Mouse (Mus musculus) spleen, adult 2 months (tissue): ENCODE measurements around the gene Ugt1a1. TPM values are rescaled to one million over a fixed set of nuclear protein-coding genes. Genes with fewer than 3 reads are reported as not detected.

Source experiments
- DNase-seq, 2 experiments: peaks; one replicate each; pipeline versions ENCODE4 v3.0.0 to v3.0.0-alpha.2; 2012 to 2021; ENCODE audit warnings: low spot score in 2 of 2, low read depth in 1 of 2
- H3K27ac ChIP-seq: fragments of 200-500 bp; 2 replicates; pipeline ENCODE4 v1.5.1; 2012; ENCODE audit warnings: low read length, inconsistent platforms; ENCODE audit not compliant: insufficient read depth
- H3K27me3 ChIP-seq: fragments of 200-500 bp; 2 replicates; pipeline ENCODE4 v1.6.1; 2012; ENCODE audit warnings: mild to moderate bottlenecking, moderate library complexity, low read length, inconsistent platforms; ENCODE audit not compliant: control insufficient read depth, insufficient read depth
- H3K36me3 ChIP-seq: fragments of 200-500 bp; 2 replicates; pipeline ENCODE4 v1.6.1; 2012; ENCODE audit warnings: mild to moderate bottlenecking, low read length, inconsistent platforms; ENCODE audit not compliant: control insufficient read depth, insufficient read depth
- H3K4me1 ChIP-seq: fragments of 200-500 bp; 2 replicates; pipeline ENCODE4 v1.6.1; 2011; ENCODE audit warnings: inconsistent platforms; ENCODE audit not compliant: control insufficient read depth, insufficient read depth, insufficient read length
- H3K4me3 ChIP-seq: fragments of 200-500 bp; 2 replicates; pipeline ENCODE4 v1.5.1; 2011; ENCODE audit warnings: mild to moderate bottlenecking, inconsistent platforms; ENCODE audit not compliant: insufficient read depth, insufficient read length; ENCODE audit errors: extremely low read depth
- CTCF ChIP-seq: fragments of 200-500 bp; IDR thresholded peaks from 2 replicates; pipeline ENCODE4 v1.5.1; 2011; ENCODE audit warnings: mild to moderate bottlenecking, inconsistent platforms; ENCODE audit not compliant: insufficient read depth, insufficient read length, insufficient replicate concordance; ENCODE audit errors: extremely low read depth
- POLR2A ChIP-seq: fragments of 200-500 bp; IDR thresholded peaks from 2 replicates; pipeline ENCODE4 v1.6.1; 2011; ENCODE audit warnings: low read depth, low read length, inconsistent platforms
- WGBS: fragments of 180-500 bp; shearing (Covaris S2); methylation state at CpG from one replicate; pipeline ENCODE4 v1.1.7; 2018; 5-methylcytosine and 5-hydroxymethylcytosine counted together
- polyA plus RNA-seq: library from polyadenylated mRNA; depleted of rRNA; stranded (reverse); fragments of >200 nt; gene quantifications from 2 replicates; pipeline ENCODE4 v1.2.3, GENCODE M21; 2012

Gene Ugt1a1
- polyA plus RNA-seq, 1 experiment, result 0.22 TPM

DNA sequence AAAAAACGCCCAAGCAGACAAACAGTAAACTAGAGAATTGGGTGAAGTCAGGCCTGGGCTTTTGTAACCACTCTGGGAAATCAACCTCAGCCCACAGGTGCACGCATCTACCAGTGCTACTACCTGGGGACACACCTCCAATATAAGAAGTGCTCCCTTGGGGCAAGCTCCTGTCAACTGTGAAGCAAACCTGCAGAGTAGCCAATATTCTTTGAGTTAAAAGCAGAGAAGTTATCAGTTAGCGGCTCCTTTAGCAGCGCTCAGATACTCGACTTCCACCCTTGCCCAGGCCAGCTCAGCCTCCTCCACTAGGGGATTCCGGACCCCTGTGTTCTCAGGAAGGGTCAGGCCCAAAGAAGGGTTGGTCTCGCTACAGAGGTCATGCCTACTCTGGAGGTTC lies 49.9 kb downstream of the Ugt1a1 start:
- H3K36me3 ChIP-seq, result peaks cover 37% of the 10 kb centered on the region
- H3K27me3 ChIP-seq, result no peaks in the 10 kb centered on the region
- DNase-seq, result no peak
- no peak for TF ChIP-seq POLR2A
- no peak for TF ChIP-seq CTCF
- H3K4me3 ChIP-seq, result no peak overlapping the region
- no peak overlapping the region for H3K27ac ChIP-seq
- WGBS, result 84% methylated on average over 7 of the region's 7 CpGs
- peaks cover 12% of the 10 kb centered on the region; the same call in 1 of the 2 replicates for H3K4me1 ChIP-seq

DNA sequence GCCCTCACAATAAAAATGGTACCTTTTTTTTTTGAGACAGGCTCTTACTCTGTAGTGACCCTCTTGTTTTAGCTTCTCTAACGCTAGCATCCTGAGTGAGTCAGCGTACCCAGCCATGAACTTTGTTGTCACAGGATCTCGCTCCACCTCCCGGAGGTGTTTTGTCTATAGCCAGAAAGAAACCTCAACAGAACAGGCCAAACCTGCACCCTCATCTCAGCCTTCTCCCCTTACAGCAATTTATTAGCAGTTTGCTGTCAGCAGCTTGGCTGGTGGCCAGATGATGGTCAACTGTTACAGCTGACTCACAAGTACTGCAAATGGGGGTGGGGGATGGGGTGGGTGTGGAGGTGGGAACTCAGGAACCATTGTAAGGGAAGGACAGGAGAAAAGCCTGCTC lies 50.5 kb downstream of the Ugt1a1 start:
- Histone ChIP-seq H3K4me3 (no peak overlapping the region), H3K4me1 (peaks cover 12% of the 10 kb centered on the region; the same call in 1 of the 2 replicates), H3K36me3 (peaks cover 42% of the 10 kb centered on the region), H3K27me3 (no peaks in the 10 kb centered on the region), H3K27ac (no peak overlapping the region)
- DNase-seq, result no peak
- TF ChIP-seq CTCF, result no peak
- no peak for TF ChIP-seq POLR2A
- WGBS, result 66% methylated on average over 4 of the region's 4 CpGs

DNA sequence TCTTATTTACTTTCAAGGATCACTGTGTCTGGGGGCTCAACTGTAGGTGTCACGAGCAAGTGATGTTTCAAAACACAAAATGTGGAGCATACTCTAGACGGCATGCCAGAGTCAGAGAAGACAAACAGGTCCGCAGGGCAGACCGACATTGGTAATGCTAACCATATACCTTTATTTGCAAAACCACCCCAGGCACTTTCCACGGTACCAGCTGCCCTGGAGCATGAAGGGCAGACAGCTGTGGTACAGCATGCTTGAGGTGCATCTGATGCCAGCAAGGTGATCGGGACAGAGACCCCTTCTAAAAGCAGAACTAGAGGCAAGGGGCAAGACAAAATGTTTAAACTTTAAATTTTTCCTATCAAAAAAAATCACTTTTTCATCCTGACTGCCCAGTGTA lies 51.2 kb downstream of the Ugt1a1 start:
- no peak for DNase-seq
- H3K36me3 ChIP-seq, result peaks cover 49% of the 10 kb centered on the region
- peaks cover 12% of the 10 kb centered on the region; the same call in 1 of the 2 replicates for H3K4me1 ChIP-seq
- no peaks in the 10 kb centered on the region for H3K27me3 ChIP-seq
- WGBS, result 77% methylated on average over 6 of the region's 6 CpGs
- H3K4me3 ChIP-seq, result no peak overlapping the region
- H3K27ac ChIP-seq, result no peak overlapping the region
- TF ChIP-seq CTCF (no peak), POLR2A (no peak)

DNA sequence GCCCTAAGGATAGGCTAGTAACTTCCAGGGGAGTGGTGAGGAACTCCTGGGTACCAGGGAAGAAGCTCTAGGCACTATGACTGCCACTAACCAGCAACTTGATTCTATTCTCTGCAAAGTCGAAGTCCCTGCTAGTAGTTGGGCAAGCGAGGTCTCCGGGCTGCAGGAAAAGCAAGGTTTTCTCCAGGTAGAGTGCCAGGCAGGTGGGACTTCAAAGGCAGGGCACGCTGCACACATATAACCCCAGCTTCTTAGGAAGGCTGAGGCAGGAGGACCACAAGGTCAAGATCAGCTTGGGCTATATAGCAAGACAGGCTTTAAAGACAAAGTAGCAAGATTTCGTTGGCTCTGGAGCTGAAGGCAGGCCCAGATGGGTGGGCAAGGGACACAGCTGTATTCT lies 52.0 kb downstream of the Ugt1a1 start:
- peaks cover 58% of the 10 kb centered on the region for H3K36me3 ChIP-seq
- H3K27me3 ChIP-seq, result no peaks in the 10 kb centered on the region
- no peak overlapping the region for H3K4me3 ChIP-seq
- H3K27ac ChIP-seq, result no peak overlapping the region
- H3K4me1 ChIP-seq, result peaks cover 12% of the 10 kb centered on the region; the same call in 1 of the 2 replicates
- no peak for TF ChIP-seq CTCF
- no peak for TF ChIP-seq POLR2A
- 91% methylated on average over 5 of the region's 5 CpGs for WGBS
- DNase-seq, result no peak

DNA sequence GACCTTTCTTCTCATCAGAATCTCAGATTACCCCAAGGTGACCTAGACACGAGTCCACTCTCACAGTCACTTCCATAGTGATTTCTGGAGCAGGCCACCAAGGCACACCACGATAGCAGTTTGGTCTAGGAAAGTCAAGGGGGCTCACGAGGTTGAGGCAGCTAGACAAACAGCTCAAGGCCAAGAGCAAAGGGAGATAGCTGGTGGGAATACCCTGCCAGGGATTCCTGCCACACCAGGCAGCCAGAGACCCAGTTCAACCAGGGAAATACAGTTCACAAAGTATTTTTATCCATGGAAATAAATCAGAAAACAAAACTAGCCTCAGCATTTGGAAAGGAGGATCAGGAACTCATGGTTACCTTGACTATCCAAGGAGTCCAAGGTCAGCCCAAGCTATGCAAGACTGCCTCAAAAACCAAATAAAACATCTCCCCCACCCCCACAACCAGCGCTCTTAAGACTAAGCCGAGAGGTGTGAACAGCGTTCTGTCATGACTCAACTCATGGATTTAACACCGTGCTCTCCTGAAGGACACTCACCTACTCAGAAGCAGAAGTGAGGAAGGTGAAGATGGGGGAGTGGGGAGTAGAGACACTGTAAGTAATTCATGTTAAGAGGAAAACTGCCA lies 52.6 kb downstream of the Ugt1a1 start:
- Histone ChIP-seq H3K27me3 (no peaks in the 10 kb centered on the region), H3K36me3 (peaks cover 63% of the 10 kb centered on the region), H3K4me1 (peaks cover 8% of the 10 kb centered on the region; the same call in 1 of the 2 replicates), H3K4me3 (no peak overlapping the region), H3K27ac (no peak overlapping the region)
- no peak for TF ChIP-seq POLR2A
- TF ChIP-seq CTCF, result no peak
- no peak for DNase-seq
- whole genome bisulfite sequencing, result 89% methylated on average over 7 of the region's 7 CpGs

DNA sequence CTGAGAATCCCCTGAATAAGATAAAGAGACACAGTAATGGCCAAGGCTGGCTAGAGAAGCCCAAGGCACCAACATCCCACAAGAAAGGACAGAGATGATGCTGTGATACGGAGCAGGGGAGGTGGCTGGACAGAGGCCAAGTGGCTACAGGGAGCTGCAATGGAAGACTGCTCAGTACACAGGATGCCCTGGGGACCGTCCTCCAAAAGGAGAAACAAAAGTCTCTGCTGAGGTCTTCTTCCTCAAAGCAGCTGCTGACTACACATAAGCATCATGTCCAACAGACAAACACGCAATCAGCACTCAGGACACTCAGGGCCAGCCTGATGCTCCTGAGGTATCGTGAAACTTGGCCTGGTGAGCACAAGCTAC lies 53.1 kb downstream of the Ugt1a1 start:
- H3K27ac ChIP-seq, result no peak overlapping the region
- no peak for DNase-seq
- peaks cover 3% of the 10 kb centered on the region; the same call in 1 of the 2 replicates for H3K4me1 ChIP-seq
- TF ChIP-seq POLR2A (no peak), CTCF (no peak)
- no peak overlapping the region for H3K4me3 ChIP-seq
- no peaks in the 10 kb centered on the region for H3K27me3 ChIP-seq
- 74% methylated on average over 4 of the region's 4 CpGs for WGBS
- H3K36me3 ChIP-seq, result peaks cover 68% of the 10 kb centered on the region

DNA sequence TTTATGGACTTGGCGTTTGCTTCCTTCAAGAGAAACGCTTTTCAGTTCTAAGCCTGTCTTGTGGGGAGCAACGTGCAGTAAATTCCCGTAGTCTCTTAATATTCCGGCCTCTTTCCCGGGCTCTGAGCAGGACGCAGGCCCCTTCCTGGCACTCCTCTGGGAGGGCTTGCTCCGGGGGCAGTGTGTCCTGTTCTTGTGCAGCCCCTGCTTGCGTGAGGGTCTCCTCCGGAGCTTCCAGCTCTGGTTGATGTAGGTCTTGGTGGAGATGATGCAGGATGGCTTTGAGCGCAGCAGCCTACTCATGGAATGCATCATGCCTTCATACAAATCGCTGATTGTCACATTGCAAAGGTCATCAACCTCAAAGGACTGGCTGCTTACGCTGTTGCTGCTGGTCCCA lies 54.4 kb downstream of the Ugt1a1 start:
- no peaks in the 10 kb centered on the region for H3K27me3 ChIP-seq
- no peaks in the 10 kb centered on the region for H3K4me1 ChIP-seq
- 90% methylated on average over 13 of the region's 13 CpGs for WGBS
- no peak for DNase-seq
- TF ChIP-seq POLR2A (no peak), CTCF (no peak)
- no peak overlapping the region for H3K4me3 ChIP-seq
- no peak overlapping the region for H3K27ac ChIP-seq
- H3K36me3 ChIP-seq, result peaks cover 70% of the 10 kb centered on the region
